Mouse (Mus musculus) thymus, postnatal 14 days (tissue): ENCODE results near the gene Tob2.

Experiments
- DNase-seq: peaks from one replicate; pipeline ENCODE4 v3.0.0; 2021

The Tob2 gene

GRCm38 (mm10) chr15:81836124-81836821 is 22.3 kb downstream of the Tob2 start:
- DNase-seq, result no peak

DNA sequence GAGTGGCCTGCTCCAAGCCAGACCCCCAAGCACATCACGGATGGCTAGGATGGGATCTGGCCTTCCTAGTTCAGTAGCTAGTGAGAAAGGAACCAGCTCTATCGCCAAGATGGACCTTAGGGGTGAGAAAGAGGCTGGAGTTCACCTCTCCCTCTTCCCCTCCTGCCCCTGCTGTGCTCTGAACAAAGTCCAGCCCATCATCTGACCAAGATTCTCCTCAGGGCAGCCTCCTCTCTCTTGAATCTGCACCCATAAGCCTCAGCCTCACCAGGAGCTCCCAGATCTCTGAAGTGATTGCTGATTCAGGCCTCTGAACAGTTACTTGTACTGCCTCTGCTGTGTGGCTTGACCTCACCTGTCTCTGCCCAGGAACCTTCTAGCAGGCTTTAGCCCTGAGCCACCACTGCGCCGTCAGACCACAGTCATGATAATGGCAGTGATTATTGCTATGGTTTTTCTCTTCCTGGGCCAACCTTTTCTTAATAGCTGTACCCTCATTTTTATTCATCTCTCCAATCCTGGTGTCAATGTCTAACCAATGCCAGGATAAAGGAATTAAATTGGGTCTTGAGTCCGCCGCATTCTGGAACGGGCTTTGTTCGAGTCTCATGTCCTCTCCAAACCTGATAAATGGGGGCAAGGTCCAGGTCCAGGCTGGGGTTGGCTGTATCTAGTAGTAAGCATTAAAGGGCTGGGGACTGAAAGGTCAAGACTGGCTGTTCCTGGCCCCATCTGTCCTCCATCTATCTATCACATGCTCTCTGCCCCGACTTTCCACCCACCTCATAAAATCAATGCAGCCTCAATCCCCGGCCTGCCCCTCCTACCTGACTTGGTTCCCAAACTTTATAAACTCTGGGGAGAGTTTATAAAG is 23.4 kb downstream of the Tob2 start:
- no peak for DNase-seq

DNA sequence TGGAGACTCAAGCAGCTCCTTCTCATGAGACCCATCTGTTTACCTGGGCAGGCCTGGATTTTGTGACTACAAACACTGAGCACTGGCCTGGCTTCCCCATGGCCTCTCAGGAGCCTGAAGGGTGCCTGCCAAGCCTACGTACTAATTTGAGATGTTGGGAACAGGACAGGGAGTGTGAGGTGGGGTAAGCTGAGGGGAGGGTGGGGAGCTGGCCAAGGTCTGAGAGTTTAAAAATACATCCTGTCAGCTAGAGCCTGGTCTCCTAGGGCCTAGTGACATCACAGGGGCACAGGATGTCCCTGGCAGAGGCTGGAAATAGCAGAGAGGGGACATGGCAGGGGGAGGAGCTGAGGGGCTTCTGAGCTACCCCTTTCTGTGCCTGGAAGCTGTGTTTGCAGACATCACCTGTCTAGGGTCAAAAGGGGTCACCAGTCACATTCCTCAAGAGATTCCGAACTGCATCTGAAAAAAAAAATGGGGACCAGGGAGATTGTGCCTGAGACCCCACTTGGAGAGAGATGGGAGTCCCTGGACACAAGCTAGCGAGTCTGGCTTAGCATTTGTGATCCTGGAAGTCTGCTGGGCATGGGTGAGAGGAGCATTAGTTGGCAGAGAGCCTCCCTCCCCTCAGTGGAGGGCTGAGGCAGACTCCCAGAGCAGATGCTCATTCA is 24.3 kb downstream of the Tob2 start:
- no peak for DNase-seq

GRCm38 (mm10) chr15:81833481-81833880 is 25.1 kb downstream of the Tob2 start:
- DNase-seq, result no peak

- DNase-seq, result no peak
Measured at GRCm38 (mm10) chr15:81832219-81832618, 26.4 kb downstream of the Tob2 start.

DNA sequence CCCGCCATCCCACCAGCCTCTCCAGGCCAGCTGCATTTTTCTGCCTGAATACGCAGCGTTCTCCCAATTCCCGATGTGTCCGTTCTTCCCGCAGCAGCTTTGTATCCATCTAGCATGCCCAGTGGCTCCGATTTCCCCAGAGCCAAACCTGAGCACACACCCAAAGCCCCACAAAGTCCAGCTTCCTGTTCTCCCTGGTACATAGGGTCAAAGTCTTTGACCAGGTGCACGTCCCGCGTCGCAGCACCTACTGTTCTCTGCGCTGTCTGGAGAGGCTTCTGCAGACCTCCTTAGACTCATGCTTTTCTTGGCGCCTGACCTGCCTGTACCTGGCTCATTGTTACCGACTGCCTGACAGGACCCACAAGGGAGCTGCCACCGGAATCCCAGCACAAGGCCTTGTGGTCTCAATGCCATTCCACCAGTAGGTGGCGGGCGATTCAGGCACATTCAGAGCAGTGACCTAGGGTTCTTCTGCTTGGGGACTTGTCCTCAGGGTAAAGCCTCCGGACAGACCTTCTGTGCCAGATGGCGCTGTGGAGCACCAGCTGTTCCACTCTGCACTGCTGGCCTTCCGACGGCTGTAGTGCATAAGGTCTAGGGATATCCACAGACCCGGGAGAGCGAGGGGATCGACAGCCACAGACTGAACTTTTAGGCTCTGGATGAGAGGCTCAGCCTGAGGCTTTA is 27.3 kb downstream of the Tob2 start:
- DNase-seq, result peak; percentile 93

GRCm38 (mm10) chr15:81830530-81830929 is 28.1 kb downstream of the Tob2 start:
- DNase-seq, result no peak

GRCm38 (mm10) chr15:81829208-81829580 is 29.4 kb downstream of the Tob2 start:
- DNase-seq, result no peak

GRCm38 (mm10) chr15:81828426-81829207 is 30.0 kb downstream of the Tob2 start:
- no peak for DNase-seq

DNA sequence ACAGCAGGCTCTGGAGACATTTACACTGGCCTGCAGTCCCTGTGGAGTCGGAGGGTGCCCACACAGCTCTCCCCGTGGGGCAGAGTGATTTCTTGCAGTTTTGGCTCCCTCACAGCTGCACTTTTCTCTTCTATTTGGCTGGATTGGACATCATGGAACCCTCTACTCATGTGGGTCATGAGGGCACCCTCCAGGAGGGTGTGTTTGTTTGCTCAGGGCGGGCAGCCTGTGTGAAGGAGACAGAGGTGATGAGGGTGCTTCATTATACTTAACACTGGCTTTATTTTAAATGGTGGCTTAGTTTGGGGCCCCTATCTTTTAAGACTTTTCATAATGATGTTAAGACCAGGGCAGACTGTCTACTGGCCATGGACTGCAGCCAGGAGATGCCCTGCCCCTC is 33.8 kb downstream of the Tob2 start:
- no peak for DNase-seq

- no peak for DNase-seq
Measured at GRCm38 (mm10) chr15:81822631-81823030, 36.0 kb downstream of the Tob2 start.

DNA sequence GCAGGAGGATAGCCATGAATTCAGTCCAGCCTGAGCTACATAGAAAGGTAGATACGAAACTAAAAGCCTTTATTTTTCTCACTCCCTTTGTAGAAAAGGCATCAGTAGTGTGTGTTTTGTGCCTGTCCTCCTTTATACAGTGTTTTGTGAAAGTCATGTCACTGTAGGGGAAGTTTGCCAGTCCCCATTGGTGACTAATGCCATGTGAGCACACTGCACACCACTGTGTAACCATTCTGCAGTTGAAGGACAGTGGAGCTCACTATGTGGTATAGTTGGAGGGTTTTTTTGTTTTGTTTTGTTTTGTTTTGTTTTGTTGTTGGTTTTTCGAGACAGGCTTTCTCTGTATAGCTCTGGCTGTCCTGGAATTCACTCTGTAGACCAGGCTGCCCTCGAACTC is 40.2 kb downstream of the Tob2 start:
- DNase-seq, result no peak

DNA sequence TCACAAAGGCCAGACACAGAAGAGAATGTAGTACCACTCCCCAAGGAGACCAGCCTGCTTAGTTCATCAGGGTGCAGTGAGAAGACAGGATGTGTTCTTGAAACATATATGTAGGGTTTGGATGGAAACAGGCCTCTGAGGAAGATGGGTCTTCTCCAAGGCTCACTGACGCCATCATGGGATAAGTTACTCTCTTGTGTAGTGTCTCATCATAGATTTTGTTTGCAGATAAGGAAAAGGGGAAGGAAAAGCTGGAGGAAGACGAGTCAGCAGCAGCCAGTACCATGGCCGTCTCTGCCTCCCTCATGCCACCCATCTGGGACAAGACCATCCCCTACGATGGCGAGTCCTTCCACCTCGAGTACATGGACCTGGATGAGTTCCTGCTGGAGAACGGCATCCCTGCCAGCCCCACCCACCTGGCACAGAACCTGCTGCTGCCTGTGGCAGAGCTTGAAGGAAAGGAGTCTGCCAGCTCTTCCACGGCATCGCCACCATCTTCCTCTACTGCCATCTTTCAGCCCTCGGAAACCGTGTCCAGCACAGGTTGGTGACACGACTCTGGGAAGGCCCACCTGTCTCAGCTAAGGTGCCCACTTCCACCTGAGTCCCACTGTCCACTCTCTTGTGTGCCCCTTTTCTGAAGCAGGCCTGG is 43.8 kb downstream of the Tob2 start:
- no peak for DNase-seq

- DNase-seq, result no peak
Measured at GRCm38 (mm10) chr15:81813986-81814705, 44.5 kb downstream of the Tob2 start.

DNA sequence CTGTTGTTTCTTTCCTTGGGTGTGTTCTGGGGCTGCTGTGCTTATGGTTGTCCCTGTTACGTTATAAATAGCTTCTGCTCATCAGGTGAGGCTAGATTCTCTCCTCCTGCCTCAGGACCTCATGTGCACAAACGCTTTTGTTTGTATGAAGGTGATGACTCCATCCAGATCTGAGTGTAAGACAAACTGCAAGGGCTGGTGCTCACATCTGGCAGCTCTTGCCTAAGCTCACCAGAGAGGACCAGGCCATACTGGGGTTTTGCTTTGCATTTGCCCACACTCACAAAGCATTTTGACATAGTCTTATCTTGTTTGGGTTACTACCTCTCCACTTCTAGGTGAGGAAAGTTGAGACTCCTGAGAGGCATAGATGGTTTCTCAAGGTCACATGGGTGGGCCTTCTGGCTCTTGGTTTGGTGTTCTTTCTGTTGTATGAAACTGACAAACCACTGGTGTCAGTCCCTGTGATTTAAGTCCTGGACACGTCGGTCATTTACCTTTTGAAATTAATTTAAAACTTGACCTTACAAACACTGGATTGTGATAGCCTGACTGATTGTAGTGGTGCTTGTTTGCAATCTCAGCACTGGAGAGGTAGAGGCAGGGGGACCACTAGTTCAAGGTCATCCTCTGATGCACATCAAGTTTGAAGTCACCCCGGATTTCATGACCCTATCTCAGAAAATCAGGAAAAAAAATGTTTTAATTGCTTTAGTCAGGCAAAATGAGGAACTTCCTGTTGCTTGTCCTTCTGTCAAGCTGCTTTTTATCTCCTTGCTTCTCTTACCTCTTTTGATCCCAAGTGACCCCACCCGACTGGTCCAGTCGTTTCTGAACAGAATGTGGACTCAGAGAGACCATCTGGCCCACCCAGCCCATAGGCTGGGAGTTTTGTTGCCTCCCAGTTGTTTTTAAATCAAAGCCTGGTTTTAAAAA is 45.6 kb downstream of the Tob2 start:
- no peak for DNase-seq

DNA sequence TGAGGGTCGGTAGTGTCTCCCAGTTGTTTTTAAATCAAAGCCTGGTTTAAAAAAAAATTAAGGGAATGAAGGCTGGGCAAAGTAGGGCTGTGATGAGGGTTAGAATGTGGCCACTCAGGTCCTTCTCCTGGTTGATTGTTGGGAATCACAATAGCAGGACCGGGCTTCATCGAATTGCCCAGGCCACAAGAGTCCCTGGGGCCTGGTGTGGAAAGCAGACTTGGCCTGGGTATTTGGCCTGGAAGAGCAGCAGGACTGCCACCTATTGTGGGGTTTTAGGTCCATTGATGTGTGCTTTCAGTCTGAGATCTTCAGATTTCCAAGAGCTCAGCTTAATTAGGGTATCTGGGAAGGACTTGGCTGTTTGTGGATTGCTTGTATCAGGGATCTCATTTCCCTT is 46.3 kb downstream of the Tob2 start:
- no peak for DNase-seq

- DNase-seq, result no peak
Measured at GRCm38 (mm10) chr15:81811599-81811996, 47.0 kb downstream of the Tob2 start.

GRCm38 (mm10) chr15:81810671-81811598 is 47.7 kb downstream of the Tob2 start:
- peak; percentile 98 for DNase-seq

DNA sequence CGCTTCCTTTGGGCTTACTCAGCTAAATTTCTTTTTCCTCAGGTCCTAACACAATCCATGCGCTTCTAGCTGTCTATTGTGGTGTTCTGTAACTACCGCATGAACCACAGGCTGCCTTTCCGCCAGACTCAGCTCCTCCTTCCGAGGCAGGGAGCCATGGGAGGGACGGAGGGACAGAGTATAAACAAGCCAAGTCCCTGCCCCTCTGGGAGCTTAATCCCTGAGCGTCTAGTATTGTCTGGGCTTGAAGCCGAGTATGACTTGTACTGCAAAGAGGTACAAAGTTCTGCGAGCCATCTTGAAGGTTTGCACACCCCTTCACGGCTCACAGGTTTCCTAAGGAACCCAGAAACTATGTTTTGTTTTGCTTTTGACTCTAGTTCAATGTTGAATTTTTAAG is 48.4 kb downstream of the Tob2 start:
- DNase-seq, result peak; percentile 43
